Mouse (Mus musculus) adrenal gland, postnatal 0 days (tissue): ENCODE measurements around the gene 4833427G06Rik. TPM values are rescaled to one million over a fixed set of nuclear protein-coding genes. Genes with fewer than 3 reads are reported as not detected.

ENCODE experiments used
- microRNA-seq: library from miRNA; unstranded; fragments of <30 nt; microRNA quantifications from one replicate; pipeline ENCODE4, GENCODE M21; 2016; ENCODE audit warnings: borderline replicate concordance; ENCODE audit not compliant: insufficient number of aligned reads
- polyA plus RNA-seq: library from polyadenylated mRNA; unstranded; fragments of >200 nt; fragmentation: Nextera tagmentation; extraction: Ambion mirVana; gene quantifications from 2 replicates; pipeline ENCODE4 v1.2.1, GENCODE M21; 2015

4833427G06Rik gene
- polyA plus RNA-seq = 0.69 and 0.72 TPM in 2 replicates

DNA sequence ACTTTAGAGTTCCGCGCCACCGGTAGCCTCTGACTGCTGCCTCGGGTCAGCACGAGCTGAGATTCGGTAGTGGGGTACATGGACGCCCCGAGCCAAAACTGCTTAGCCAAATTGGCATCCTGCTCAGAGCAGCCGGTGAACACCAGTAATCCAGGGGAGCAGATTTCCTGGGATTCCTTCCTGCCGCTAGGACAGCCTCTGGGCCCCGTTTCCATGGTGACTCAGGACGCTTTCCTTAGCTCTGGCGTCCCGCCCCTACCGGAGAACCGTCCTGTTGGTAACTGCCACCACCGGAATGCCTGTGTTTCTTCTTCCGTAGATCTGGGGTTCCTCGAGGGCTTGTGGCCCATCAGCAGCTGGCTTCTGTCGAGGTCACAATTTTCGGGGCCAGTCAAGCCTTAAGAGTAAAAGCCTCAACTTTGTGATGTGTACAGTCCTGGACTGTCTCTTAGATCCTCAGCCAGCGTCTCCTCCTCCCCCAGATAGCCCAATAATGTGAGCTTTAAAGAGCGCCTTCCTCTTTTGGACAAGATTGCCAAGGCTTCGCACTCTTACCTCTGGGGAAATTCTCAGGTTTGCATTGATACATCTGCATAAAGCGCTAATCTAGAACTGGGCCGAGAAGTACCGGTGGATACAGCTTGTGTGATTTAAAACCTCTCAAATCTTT, at the start of gene 4833427G06Rik:
Gene 4833427G06Rik, minus strand, starts transcription at position 323 of the 670 bp plus-strand sequence.

DNA sequence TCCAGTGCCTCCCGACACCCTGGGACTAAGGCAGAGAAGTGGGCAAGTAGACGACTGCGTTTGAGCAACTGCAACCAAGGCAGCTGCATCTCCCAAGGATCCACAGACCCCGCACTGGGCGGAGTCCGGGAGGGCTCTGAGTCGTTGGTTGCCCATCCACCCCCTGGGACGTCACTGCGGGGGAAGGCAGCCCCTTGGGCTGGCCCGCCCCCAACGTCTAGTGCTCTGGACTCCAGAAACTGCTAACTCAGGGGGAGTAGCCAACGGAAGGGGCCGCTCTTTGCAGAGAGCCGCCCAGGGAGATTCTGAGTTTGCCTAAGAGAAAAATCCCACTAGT, 24.9 kb downstream of the 4833427G06Rik start, which contains the start of gene Layn:
Gene Layn, minus strand, starts transcription at position 116 of the 337 bp plus-strand sequence.

DNA sequence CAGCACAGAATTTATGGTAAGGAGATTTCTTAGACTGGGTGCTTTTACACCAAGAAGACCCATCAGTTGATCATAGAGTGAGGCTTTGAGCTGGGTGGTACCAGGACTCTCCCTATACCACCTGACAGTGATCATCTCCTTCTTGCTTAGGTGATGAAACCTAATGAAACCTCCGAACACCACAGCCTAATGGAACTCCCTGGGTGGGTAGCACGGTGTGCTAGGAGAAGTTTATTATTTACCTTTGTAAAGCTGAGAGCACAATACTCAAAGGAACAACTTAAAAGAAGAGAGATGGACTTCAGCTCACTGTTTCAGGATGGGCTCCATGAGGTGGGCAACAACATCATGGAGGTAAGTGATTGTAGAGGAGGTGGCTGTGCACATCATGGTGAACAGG, 41.3 kb downstream of the 4833427G06Rik start, which contains the start of gene Btg4:
Gene Btg4, plus strand, starts transcription at position 301 of the 400 bp plus-strand sequence.

Small RNA genes within 50 kb of the gene (microRNA-seq; reads per million reads assigned to microRNA genes)
- gene Mir34b (184 reads per million, percentile 52 among the genes with 10 or more reads in this experiment), gene Mir34c (4,025 reads per million, percentile 88 among the genes with 10 or more reads in this experiment)

Other genes with a start within 250 kb of the 4833427G06Rik start
- 14.0 and 14.3 TPM in 2 replicates for gene Sik2, start 93.0 kb downstream of the 4833427G06Rik start, polyA plus RNA-seq
- not detected in 2 replicates for gene Btg4, start 41.2 kb downstream of the 4833427G06Rik start, polyA plus RNA-seq
- 8.7 and 9.7 TPM in 2 replicates for gene Layn, start 25.0 kb downstream of the 4833427G06Rik start, polyA plus RNA-seq
- gene Gm32742, start 63.4 kb upstream of the 4833427G06Rik start, polyA plus RNA-seq = not detected in 2 replicates
- 0.25 and 0.58 TPM in 2 replicates for gene Pou2af1, start 111.6 kb upstream of the 4833427G06Rik start, polyA plus RNA-seq
- 3.7 and 5.8 TPM in 2 replicates for gene Colca2, start 176.5 kb upstream of the 4833427G06Rik start, polyA plus RNA-seq
- not detected in 2 replicates for gene 1810046K07Rik, start 226.8 kb upstream of the 4833427G06Rik start, polyA plus RNA-seq